Mouse (Mus musculus) embryonic facial prominence, embryonic 10.5 days (tissue): ENCODE data around the gene Srrd. TPM values are rescaled to one million over a fixed set of nuclear protein-coding genes. Genes with fewer than 3 reads are reported as not detected.
"Not testable (repeated sequence)": the region's sequence is repeated elsewhere in the genome, so short reads cannot be mapped to it uniquely, and the experiment has no call there.

ENCODE experiments used
- DNase-seq: peaks from one replicate; pipeline ENCODE4 v3.0.0-alpha.2; 2017; ENCODE audit warnings: low spot score
- H3K27ac ChIP-seq: fragments of 300-500 bp; sonication (generic); replicated peaks from 2 replicates; pipeline ENCODE4 v1.5.1; 2016; ENCODE audit warnings: mild to moderate bottlenecking
- H3K27me3 ChIP-seq: fragments of 300-500 bp; sonication (generic); replicated peaks from 2 replicates; pipeline ENCODE4 v1.6.1; 2016; ENCODE audit warnings: low read depth, mild to moderate bottlenecking; ENCODE audit not compliant: poor library complexity, severe bottlenecking
- H3K36me3 ChIP-seq: fragments of 300-500 bp; sonication (generic); replicated peaks from 2 replicates; pipeline ENCODE4 v1.6.1; 2016; ENCODE audit warnings: mild to moderate bottlenecking, moderate library complexity
- H3K4me1 ChIP-seq: fragments of 300-500 bp; sonication (generic); 2 replicates; pipeline ENCODE4 v1.6.1; 2016
- H3K4me3 ChIP-seq: fragments of 300-500 bp; sonication (generic); 2 replicates; pipeline ENCODE4 v1.5.1; 2016; ENCODE audit warnings: mild to moderate bottlenecking, moderate library complexity
- H3K9me3 ChIP-seq: fragments of 300-500 bp; sonication (generic); 2 replicates; pipeline ENCODE4 v1.6.1; 2016; ENCODE audit warnings: mild to moderate bottlenecking
- WGBS: fragments of 180-500 bp; shearing (Covaris S2); methylation state at CpG from one replicate; pipeline ENCODE4 v1.1.7; 2016; 5-methylcytosine and 5-hydroxymethylcytosine counted together
- polyA plus RNA-seq: library from polyadenylated mRNA; unstranded; fragments of >200 nt; fragmentation: Nextera tagmentation; extraction: Ambion mirVana; gene quantifications from 2 replicates; pipeline ENCODE4 v1.2.1, GENCODE M21; 2016

The Srrd gene
- polyA plus RNA-seq, 1 experiment from 2014 or later = 51.6 TPM

GRCm38 (mm10) chr5:112324637-112325545 lies 17.9 kb downstream of the Srrd start:
- 34% methylated on average over 24 of the region's 24 CpGs for WGBS
- peaks cover 27% of the 10 kb centered on the region for H3K4me1 ChIP-seq
- no peaks in the 10 kb centered on the region for H3K9me3 ChIP-seq
- H3K27me3 ChIP-seq = no peaks in the 10 kb centered on the region
- peak overlapping the region; percentile 44 for H3K27ac ChIP-seq
- peak overlapping the region; percentile 99 for H3K4me3 ChIP-seq
- DNase-seq = peak; percentile 55
- peaks cover 24% of the 10 kb centered on the region for H3K36me3 ChIP-seq

GRCm38 (mm10) chr5:112323246-112323645 lies 19.6 kb downstream of the Srrd start:
- Histone ChIP-seq H3K9me3 (no peaks in the 10 kb centered on the region), H3K27ac (no peak overlapping the region), H3K27me3 (no peaks in the 10 kb centered on the region), H3K4me1 (peaks cover 27% of the 10 kb centered on the region), H3K36me3 (peaks cover 8% of the 10 kb centered on the region), H3K4me3 (no peak overlapping the region)
- DNase-seq = no peak
- 91% methylated on average over 6 of the region's 6 CpGs for WGBS

- WGBS = 80% methylated on average over 4 of the region's 4 CpGs
- Histone ChIP-seq H3K9me3 (no peaks in the 10 kb centered on the region), H3K36me3 (no peaks in the 10 kb centered on the region), H3K27ac (no peak overlapping the region), H3K4me1 (peaks cover 19% of the 10 kb centered on the region), H3K27me3 (no peaks in the 10 kb centered on the region), H3K4me3 (no peak overlapping the region)
- DNase-seq = no peak
Observed at GRCm38 (mm10) chr5:112321376-112321775, 21.5 kb downstream of the Srrd start.

GRCm38 (mm10) chr5:112320936-112321335 lies 21.9 kb downstream of the Srrd start:
- Histone ChIP-seq H3K4me1 (peaks cover 19% of the 10 kb centered on the region), H3K9me3 (no peaks in the 10 kb centered on the region), H3K4me3 (no peak overlapping the region), H3K27me3 (no peaks in the 10 kb centered on the region), H3K27ac (no peak overlapping the region), H3K36me3 (peaks cover 2% of the 10 kb centered on the region; the same call in 1 of the 2 replicates)
- DNase-seq = no peak
- WGBS = 76% methylated on average over 6 of the region's 6 CpGs

GRCm38 (mm10) chr5:112320379-112320778 lies 22.5 kb downstream of the Srrd start:
- no peaks in the 10 kb centered on the region for H3K27me3 ChIP-seq
- H3K9me3 ChIP-seq = no peaks in the 10 kb centered on the region
- peaks cover 14% of the 10 kb centered on the region for H3K4me1 ChIP-seq
- 74% methylated on average over 5 of the region's 5 CpGs for WGBS
- no peak for DNase-seq
- no peak overlapping the region for H3K4me3 ChIP-seq
- H3K27ac ChIP-seq = no peak overlapping the region
- peaks cover 7% of the 10 kb centered on the region for H3K36me3 ChIP-seq

GRCm38 (mm10) chr5:112319343-112319742 lies 23.5 kb downstream of the Srrd start:
- peaks cover 16% of the 10 kb centered on the region for H3K36me3 ChIP-seq
- whole genome bisulfite sequencing = 67% methylated on average over 2 of the region's 2 CpGs
- not testable (repeated sequence) for DNase-seq, H3K4me3 ChIP-seq, H3K27me3 ChIP-seq, H3K9me3 ChIP-seq, H3K27ac ChIP-seq, H3K4me1 ChIP-seq

- Histone ChIP-seq H3K36me3 (peaks cover 36% of the 10 kb centered on the region), H3K4me3 (no peak overlapping the region), H3K27ac (no peak overlapping the region), H3K9me3 (no peaks in the 10 kb centered on the region), H3K27me3 (no peaks in the 10 kb centered on the region), H3K4me1 (peaks cover 3% of the 10 kb centered on the region; the same call in 1 of the 2 replicates)
- 60% methylated on average over 5 of the region's 5 CpGs for WGBS
- DNase-seq = no peak
Observed at GRCm38 (mm10) chr5:112317328-112317727, 25.5 kb downstream of the Srrd start.

- 74% methylated on average over 5 of the region's 5 CpGs for WGBS
- Histone ChIP-seq H3K4me1 (peaks cover 3% of the 10 kb centered on the region; the same call in 1 of the 2 replicates), H3K27ac (no peak overlapping the region), H3K36me3 (peaks cover 44% of the 10 kb centered on the region), H3K4me3 (no peak overlapping the region), H3K27me3 (no peaks in the 10 kb centered on the region), H3K9me3 (no peaks in the 10 kb centered on the region)
- DNase-seq = no peak
Observed at GRCm38 (mm10) chr5:112316468-112316867, 26.4 kb downstream of the Srrd start.

GRCm38 (mm10) chr5:112313222-112313885 lies 29.5 kb downstream of the Srrd start:
- no peaks in the 10 kb centered on the region for H3K9me3 ChIP-seq
- no peak overlapping the region for H3K4me3 ChIP-seq
- no peak overlapping the region for H3K27ac ChIP-seq
- peaks cover 76% of the 10 kb centered on the region for H3K36me3 ChIP-seq
- WGBS = 70% methylated on average over 11 of the region's 11 CpGs
- DNase-seq = no peak
- no peaks in the 10 kb centered on the region for H3K27me3 ChIP-seq
- peaks cover 3% of the 10 kb centered on the region; the same call in 1 of the 2 replicates for H3K4me1 ChIP-seq

GRCm38 (mm10) chr5:112305842-112306241 lies 37.0 kb downstream of the Srrd start:
- H3K4me1 ChIP-seq = no peaks in the 10 kb centered on the region
- no peak overlapping the region for H3K27ac ChIP-seq
- 66% methylated on average over 5 of the region's 5 CpGs for WGBS
- H3K27me3 ChIP-seq = no peaks in the 10 kb centered on the region
- H3K36me3 ChIP-seq = peaks cover 49% of the 10 kb centered on the region
- no peak for DNase-seq
- H3K9me3 ChIP-seq = no peaks in the 10 kb centered on the region
- H3K4me3 ChIP-seq = no peak overlapping the region

- H3K4me3 ChIP-seq = no peak overlapping the region
- no peaks in the 10 kb centered on the region for H3K9me3 ChIP-seq
- H3K27me3 ChIP-seq = no peaks in the 10 kb centered on the region
- WGBS = 89% methylated on average over 5 of the region's 5 CpGs
- H3K4me1 ChIP-seq = peaks cover 7% of the 10 kb centered on the region; the same call in 1 of the 2 replicates
- peaks cover 14% of the 10 kb centered on the region for H3K36me3 ChIP-seq
- no peak for DNase-seq
- no peak overlapping the region for H3K27ac ChIP-seq
Observed at GRCm38 (mm10) chr5:112302310-112302709, 40.5 kb downstream of the Srrd start.

- DNase-seq = no peak
- no peak overlapping the region for H3K4me3 ChIP-seq
- H3K9me3 ChIP-seq = no peaks in the 10 kb centered on the region
- no peak overlapping the region for H3K27ac ChIP-seq
- H3K27me3 ChIP-seq = no peaks in the 10 kb centered on the region
- H3K4me1 ChIP-seq = peaks cover 14% of the 10 kb centered on the region
- 85% methylated on average over 4 of the region's 4 CpGs for WGBS
- H3K36me3 ChIP-seq = peaks cover 8% of the 10 kb centered on the region
Observed at GRCm38 (mm10) chr5:112301694-112302093, 41.1 kb downstream of the Srrd start.
